Mouse (Mus musculus) hindbrain, embryonic 12.5 days (tissue): ENCODE data around the gene Ckmt2. TPM values are rescaled to one million over a fixed set of nuclear protein-coding genes. Genes with fewer than 3 reads are reported as not detected.

Experiments used
- ATAC-seq: fragments of 200-750 bp; cut with Nextera tagmentation; 2 replicates; pipeline ENCODE4 v1.8.0; 2017; ENCODE audit warnings: moderate TSS enrichment; ENCODE audit not compliant: low FRiP score
- H3K27ac ChIP-seq: fragments of 300-500 bp; sonication (generic); 2 replicates; pipeline ENCODE4 v1.5.1; 2016; ENCODE audit warnings: mild to moderate bottlenecking
- H3K27me3 ChIP-seq: fragments of 300-500 bp; sonication (generic); 2 replicates; pipeline ENCODE4 v1.6.1; 2016; ENCODE audit warnings: mild to moderate bottlenecking
- H3K36me3 ChIP-seq: fragments of 300-500 bp; sonication (generic); 2 replicates; pipeline ENCODE4 v1.6.1; 2016; ENCODE audit warnings: mild to moderate bottlenecking
- H3K4me1 ChIP-seq: fragments of 300-500 bp; sonication (generic); 2 replicates; pipeline ENCODE4 v1.6.1; 2016
- H3K4me2 ChIP-seq: fragments of 300-500 bp; sonication (generic); replicated peaks from 2 replicates; pipeline ENCODE4 v1.6.1; 2016; ENCODE audit warnings: mild to moderate bottlenecking
- H3K4me3 ChIP-seq: fragments of 300-500 bp; sonication (generic); 2 replicates; pipeline ENCODE4 v1.5.1; 2016; ENCODE audit warnings: mild to moderate bottlenecking
- H3K9ac ChIP-seq: fragments of 300-500 bp; sonication (generic); 2 replicates; pipeline ENCODE4 v1.6.1; 2016; ENCODE audit warnings: mild to moderate bottlenecking, moderate library complexity
- H3K9me3 ChIP-seq: fragments of 300-500 bp; sonication (generic); replicated peaks from 2 replicates; pipeline ENCODE4 v1.6.1; 2016; ENCODE audit warnings: mild to moderate bottlenecking
- WGBS: fragments of 180-500 bp; shearing (Covaris S2); methylation state at CpG from one replicate; pipeline ENCODE4 v1.1.7; 2016; 5-methylcytosine and 5-hydroxymethylcytosine counted together
- polyA plus RNA-seq: library from polyadenylated mRNA; unstranded; fragments of >200 nt; fragmentation: Nextera tagmentation; extraction: Ambion mirVana; gene quantifications from 2 replicates; pipeline ENCODE4 v1.2.1, GENCODE M21; 2016

Ckmt2 gene
- polyA plus RNA-seq, 1 experiment from 2014 or later: not detected

DNA sequence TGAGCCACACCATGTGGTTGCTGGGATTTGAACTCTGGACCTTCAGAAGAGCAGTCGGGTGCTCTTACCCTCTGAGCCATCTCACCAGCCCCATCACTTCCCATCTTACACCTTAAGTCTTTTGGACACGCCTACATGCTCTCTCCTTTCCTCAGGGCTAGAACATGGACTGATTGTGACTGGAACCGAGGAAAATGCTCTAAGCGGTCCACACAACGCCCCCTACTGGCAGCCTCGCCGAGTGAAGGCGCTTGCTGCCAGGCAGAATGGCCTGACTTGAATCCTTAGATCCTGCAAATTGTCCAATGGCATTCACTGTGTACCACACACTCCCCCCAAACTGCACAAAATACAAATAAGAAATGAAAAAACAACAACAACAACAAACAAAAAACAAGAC lies 19.3 kb downstream of the Ckmt2 start:
- no peaks in the 10 kb centered on the region for H3K4me1 ChIP-seq
- 72% methylated on average over 8 of the region's 8 CpGs for WGBS
- H3K27ac ChIP-seq: no peak overlapping the region
- no peak overlapping the region for H3K4me2 ChIP-seq
- no peak for ATAC-seq
- H3K36me3 ChIP-seq: no peaks in the 10 kb centered on the region
- H3K27me3 ChIP-seq: no peaks in the 10 kb centered on the region
- H3K4me3 ChIP-seq: no peak overlapping the region
- H3K9me3 ChIP-seq: no peaks in the 10 kb centered on the region
- H3K9ac ChIP-seq: no peak overlapping the region

DNA sequence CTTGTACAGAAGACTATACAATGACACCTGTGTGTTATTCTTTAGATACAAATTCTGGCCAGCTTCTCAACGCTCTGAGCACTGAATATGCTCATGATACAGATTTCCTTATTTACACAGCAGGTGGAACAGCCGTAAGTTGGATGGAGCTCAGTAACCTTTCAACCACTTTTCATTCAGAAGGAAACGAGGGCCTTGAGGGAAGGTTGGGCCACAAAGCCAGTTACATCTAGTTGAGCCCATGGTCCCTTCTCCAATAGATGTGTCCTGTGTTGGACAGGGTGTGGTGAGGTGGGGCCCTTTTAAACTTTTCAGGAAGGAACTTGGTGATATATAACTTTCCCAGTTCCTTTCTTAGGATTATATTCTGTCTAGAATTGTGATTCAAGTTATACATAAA lies 22.3 kb downstream of the Ckmt2 start:
- Histone ChIP-seq H3K36me3 (no peaks in the 10 kb centered on the region), H3K9me3 (no peaks in the 10 kb centered on the region), H3K4me3 (no peak overlapping the region), H3K27ac (no peak overlapping the region), H3K4me2 (no peak overlapping the region), H3K9ac (no peak overlapping the region), H3K4me1 (no peaks in the 10 kb centered on the region), H3K27me3 (no peaks in the 10 kb centered on the region)
- 76% methylated on average over 3 of the region's 3 CpGs for WGBS
- ATAC-seq: no peak

DNA sequence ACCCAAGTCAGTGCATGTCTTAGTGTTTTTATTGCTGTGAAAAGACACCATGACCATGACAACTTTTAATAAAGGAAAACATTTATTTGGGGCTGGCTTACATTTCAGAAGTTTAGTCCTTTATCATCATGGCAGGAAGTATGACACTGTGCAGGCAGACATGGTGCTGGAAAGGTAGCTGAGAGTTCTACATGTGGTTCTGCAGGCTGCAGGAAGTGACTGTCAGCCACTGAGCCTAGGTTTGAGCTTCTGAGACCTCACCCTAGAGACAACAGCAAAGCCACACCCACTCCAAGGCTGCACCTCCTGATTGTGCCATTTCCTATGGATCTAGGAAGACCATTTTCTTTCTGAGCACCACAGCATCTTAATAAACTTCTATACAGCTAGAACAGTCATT lies 48.8 kb downstream of the Ckmt2 start:
- Histone ChIP-seq H3K9ac (no peak overlapping the region), H3K27ac (no peak overlapping the region), H3K4me2 (no peak overlapping the region), H3K9me3 (no peaks in the 10 kb centered on the region), H3K4me3 (no peak overlapping the region), H3K27me3 (no peaks in the 10 kb centered on the region), H3K36me3 (no peaks in the 10 kb centered on the region), H3K4me1 (no peaks in the 10 kb centered on the region)
- no peak for ATAC-seq

DNA sequence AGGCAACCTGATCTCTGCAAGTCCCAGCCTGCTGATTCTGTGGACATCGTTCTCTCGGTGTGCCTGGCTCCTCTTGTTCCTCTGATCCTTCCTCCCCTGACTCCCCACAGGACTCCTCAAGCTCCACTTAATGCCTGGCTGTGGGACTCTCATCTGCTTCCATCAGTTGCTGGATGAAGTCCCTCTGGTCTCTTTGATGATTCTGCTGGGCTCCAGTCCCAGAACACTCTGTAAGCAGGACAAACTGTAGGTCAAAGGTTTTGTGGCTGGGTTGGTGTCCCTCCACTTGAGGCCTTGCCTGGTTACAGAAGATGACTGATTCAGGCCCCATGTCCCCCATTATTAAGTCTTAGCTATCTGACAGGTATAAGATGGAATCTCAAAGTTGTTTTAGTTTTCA lies 50.6 kb downstream of the Ckmt2 start:
- no peaks in the 10 kb centered on the region for H3K27me3 ChIP-seq
- H3K27ac ChIP-seq: no peak overlapping the region
- no peaks in the 10 kb centered on the region for H3K4me1 ChIP-seq
- ATAC-seq: no peak
- H3K9ac ChIP-seq: no peak overlapping the region
- H3K36me3 ChIP-seq: no peaks in the 10 kb centered on the region
- 84% methylated on average over 2 of the region's 2 CpGs for WGBS
- H3K9me3 ChIP-seq: no peaks in the 10 kb centered on the region
- no peak overlapping the region for H3K4me3 ChIP-seq
- no peak overlapping the region for H3K4me2 ChIP-seq

DNA sequence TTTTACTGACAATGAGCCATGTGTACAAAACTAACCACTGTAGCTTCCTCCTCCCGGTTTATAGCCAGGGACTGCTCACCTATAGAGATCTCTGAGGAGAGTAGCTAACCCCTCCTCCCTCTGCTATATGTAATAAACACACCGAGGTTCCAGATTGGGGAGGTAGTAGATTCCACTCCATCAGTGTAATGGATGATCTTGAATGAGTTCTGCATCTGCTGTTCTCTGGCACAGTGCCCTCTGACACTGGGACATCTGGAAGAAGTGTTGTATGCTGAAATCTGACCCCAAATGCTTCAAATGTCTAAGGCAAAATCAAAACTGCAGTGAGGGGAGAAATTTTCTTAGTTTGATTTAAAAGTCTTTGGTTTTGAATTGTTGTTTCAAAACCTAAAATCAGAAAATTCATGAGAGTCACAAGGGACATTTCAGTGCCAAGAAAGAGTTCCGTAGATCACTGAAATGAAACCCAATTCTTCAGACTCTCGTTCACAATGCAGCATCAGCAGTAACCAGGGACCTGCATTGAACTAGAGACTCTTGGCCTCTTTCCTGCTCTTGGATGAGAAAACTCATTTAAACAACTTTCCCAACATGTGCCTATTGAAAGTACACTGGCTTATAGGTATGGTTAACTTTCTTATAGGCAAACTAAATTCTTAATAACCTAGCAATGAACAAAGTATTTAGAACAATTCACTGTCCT lies 51.7 kb downstream of the Ckmt2 start:
- 65% methylated on average over 4 of the region's 4 CpGs for WGBS
- Histone ChIP-seq H3K4me3 (no peak overlapping the region), H3K9ac (no peak overlapping the region), H3K4me2 (no peak overlapping the region), H3K27ac (no peak overlapping the region), H3K9me3 (no peaks in the 10 kb centered on the region), H3K27me3 (no peaks in the 10 kb centered on the region), H3K4me1 (no peaks in the 10 kb centered on the region), H3K36me3 (no peaks in the 10 kb centered on the region)
- no peak for ATAC-seq

DNA sequence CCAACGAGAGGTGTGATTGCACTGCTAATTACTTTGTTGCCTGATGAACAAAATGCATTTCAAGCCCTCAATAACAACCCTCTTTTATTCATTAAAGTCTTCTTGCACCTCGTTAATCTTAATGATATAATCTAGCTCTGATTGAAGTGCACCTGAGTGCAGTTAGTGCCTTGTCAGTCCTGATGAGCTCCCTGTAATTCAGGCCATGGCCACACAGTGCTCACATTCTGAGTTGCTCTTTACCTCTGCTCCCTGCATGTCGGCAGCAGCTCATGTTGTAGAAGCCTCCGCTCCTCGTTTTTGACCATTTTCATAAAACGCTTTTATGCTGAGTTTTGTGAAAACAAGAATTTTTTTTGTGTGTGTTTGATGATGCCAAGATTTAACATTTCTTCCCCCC lies 53.0 kb downstream of the Ckmt2 start:
- H3K4me2 ChIP-seq: no peak overlapping the region
- WGBS: 78% methylated on average over 6 of the region's 6 CpGs
- H3K4me1 ChIP-seq: no peaks in the 10 kb centered on the region
- no peak overlapping the region for H3K9ac ChIP-seq
- no peaks in the 10 kb centered on the region for H3K27me3 ChIP-seq
- no peak overlapping the region for H3K27ac ChIP-seq
- no peak for ATAC-seq
- no peaks in the 10 kb centered on the region for H3K9me3 ChIP-seq
- H3K4me3 ChIP-seq: no peak overlapping the region
- no peaks in the 10 kb centered on the region for H3K36me3 ChIP-seq

DNA sequence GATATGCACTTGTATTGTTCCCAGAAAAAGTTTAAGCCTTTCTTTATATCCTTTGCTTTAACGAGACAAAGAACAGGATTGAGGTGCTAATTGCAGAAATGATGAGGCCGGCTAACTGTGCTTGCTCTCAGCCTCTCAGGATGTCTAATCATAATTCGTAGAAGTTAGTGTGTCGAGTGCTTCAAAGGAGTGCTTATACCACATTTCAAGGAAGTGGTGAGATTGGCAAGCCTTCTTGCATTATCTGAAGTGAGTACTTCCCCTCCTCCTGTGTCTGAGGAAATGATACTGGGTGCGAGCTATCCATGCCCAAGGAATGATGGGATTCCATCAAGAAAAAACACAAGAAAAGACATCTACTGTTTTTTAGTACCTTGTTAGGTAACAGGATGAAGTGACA lies 62.0 kb downstream of the Ckmt2 start:
- no peak overlapping the region for H3K4me2 ChIP-seq
- 90% methylated on average over 5 of the region's 5 CpGs for WGBS
- no peaks in the 10 kb centered on the region for H3K4me1 ChIP-seq
- no peaks in the 10 kb centered on the region for H3K9me3 ChIP-seq
- H3K36me3 ChIP-seq: no peaks in the 10 kb centered on the region
- no peak overlapping the region for H3K9ac ChIP-seq
- no peak for ATAC-seq
- no peak overlapping the region for H3K27ac ChIP-seq
- H3K27me3 ChIP-seq: no peaks in the 10 kb centered on the region
- H3K4me3 ChIP-seq: no peak overlapping the region

DNA sequence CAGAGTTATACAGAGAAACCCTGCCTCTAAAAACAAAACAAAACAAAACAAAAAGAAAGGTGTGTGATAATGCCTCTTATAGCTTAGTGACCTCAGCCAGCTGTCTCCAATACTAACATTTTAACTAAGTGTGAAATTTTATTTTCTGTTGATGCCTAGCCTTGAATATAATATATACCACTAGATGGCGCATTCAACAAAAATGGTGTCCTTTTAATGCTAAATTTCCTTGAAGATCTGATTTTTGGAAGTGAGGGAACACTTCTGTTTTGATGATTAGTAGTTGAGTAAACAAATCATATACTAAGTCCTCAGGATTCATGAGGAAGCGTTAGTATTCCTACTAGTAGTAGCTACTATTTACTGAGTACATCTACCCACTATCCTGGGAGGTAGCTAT lies 67.2 kb downstream of the Ckmt2 start:
- Histone ChIP-seq H3K4me2 (no peak overlapping the region), H3K9ac (no peak overlapping the region), H3K36me3 (peaks cover 13% of the 10 kb centered on the region), H3K4me1 (peaks cover 6% of the 10 kb centered on the region), H3K9me3 (no peaks in the 10 kb centered on the region), H3K27ac (no peak overlapping the region), H3K4me3 (no peak overlapping the region), H3K27me3 (no peaks in the 10 kb centered on the region)
- 45% methylated on average over 2 of the region's 2 CpGs for WGBS
- ATAC-seq: no peak

DNA sequence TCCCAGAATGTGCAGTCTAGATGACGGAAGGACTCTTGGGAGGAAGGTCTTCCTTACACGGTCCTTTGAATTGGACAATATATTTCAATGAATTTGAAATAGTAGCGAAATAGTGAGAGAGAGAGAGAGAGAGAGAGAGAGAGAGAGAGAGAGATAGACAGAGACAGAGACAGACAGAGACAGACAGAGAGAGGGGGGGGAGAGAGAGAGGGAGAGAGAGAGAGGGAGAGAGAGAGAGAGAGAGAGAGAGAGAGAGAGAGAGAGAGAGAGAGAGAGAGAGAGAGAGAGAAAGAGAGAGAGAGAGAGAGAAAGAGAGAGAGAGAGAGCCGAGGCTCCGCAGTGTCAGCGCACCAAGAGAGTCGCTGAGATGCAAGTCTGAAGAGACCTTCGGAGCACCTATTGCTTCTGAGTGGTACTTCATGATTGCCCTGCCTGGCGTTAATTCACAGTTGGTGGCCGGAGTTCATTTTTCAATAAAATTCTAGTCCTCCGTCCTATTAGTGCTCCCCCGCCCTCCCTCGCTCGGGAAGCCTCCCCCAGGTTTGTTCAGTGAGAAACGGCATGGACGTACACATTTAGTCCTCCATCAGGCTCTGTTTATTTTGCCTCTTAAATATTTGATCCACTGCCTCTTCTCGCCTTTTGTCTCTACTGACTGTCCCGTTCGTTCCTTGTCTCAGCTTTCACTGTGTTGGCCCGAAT lies 68.7 kb downstream of the Ckmt2 start:
- Histone ChIP-seq H3K27me3 (no peaks in the 10 kb centered on the region), H3K4me1 (peaks cover 6% of the 10 kb centered on the region), H3K9ac (peak overlapping the region; percentile 96), H3K9me3 (no peaks in the 10 kb centered on the region), H3K36me3 (peaks cover 16% of the 10 kb centered on the region), H3K4me2 (peak overlapping the region; percentile 69), H3K27ac (peak overlapping the region; percentile 95), H3K4me3 (peak overlapping the region; percentile 78)
- no peak for ATAC-seq
- 40% methylated on average over 20 of the region's 20 CpGs for WGBS

DNA sequence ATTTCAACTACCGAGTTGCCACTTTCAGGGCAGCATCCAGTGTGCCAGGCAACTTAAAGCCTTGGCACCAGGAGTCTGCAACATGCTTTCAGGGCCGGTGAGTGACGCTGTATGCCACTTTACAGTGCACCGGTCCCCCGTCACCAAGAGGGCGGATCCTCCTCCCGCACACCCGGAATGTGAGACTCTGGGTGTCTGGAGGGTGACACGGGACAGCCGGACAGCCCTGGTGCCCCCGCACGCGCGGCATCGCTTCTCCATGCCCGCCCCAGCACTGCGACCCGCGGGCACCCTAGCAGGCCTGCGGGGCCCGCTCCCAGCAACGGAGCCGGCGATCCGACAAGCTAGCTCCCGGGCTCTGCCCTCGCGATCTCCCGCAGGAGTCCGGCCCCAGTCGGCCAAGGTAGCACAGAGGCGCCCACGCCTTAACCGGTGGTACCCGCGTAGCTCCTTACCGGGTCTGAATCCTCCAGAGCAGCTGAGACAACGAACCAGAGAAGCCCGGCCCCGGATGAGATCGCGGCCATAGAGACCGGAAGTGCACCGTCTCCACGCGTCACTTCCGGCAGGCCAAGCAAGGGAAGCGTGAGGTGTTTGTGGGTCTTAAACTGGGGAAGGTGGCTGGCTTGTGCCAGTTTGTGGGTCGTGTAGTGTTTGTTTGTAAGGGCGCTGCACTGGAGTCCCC lies 69.4 kb downstream of the Ckmt2 start, which contains the start of gene Zcchc9:
Gene Zcchc9, minus strand, starts transcription at position 551 of the 685 bp plus-strand sequence.
- peak; percentile 99 for ATAC-seq
- no peaks in the 10 kb centered on the region for H3K27me3 ChIP-seq

More for the DNA sequence above, 69.4 kb downstream of the Ckmt2 start, which contains the start of gene Zcchc9:
- H3K4me1 ChIP-seq: peaks cover 6% of the 10 kb centered on the region
- H3K9me3 ChIP-seq: no peaks in the 10 kb centered on the region
- WGBS: under 1% methylated on average over 50 of the region's 50 CpGs
- H3K27ac ChIP-seq: peak within 1 kb of the TSS; percentile 95
- peaks cover 16% of the 10 kb centered on the region for H3K36me3 ChIP-seq
- peak within 1 kb of the TSS; percentile 78 for H3K4me3 ChIP-seq
- H3K9ac ChIP-seq: peak within 1 kb of the TSS; percentile 96
- peak within 1 kb of the TSS; percentile 69 for H3K4me2 ChIP-seq
